In genomic region chr11:90019161-90019560, GRCm38 (mm10) we compare ENCODE assay signal across 10 mouse cellular contexts. TPM values are rescaled to one million over a fixed set of nuclear protein-coding genes. Genes with fewer than 3 reads are reported as not detected.
A peak's percentile ranks its signal among the peaks of the same experiment; 100 is the strongest.
DNase-seq lines count a peak whose midpoint lies in the region; ATAC-seq and TF ChIP-seq lines count a peak whose summit lies in the region.
"Had no signal": no experiment of that assay in that cellular context is flagged by ENCODE, and none has a peak within 500 bp of the region (broad histone marks: within the 10 kb centered on the region; RNA-seq: fewer than 3 reads in every experiment).

No protein-coding gene starts in this region.

- no peaks in the 10 kb centered on the region for H3K9me3 ChIP-seq in midbrain, embryonic 14.5 days (ENCODE audit: control insufficient read depth, low read length)
- H3K9me3 ChIP-seq in midbrain, embryonic 15.5 days, result no peaks in the 10 kb centered on the region
- H3K9me3 ChIP-seq: heart, embryonic 15.5 days had no signal

- whole genome bisulfite sequencing in midbrain, embryonic 14.5 days, result 21% methylated on average over 7 of the region's 7 CpGs
- 19% methylated on average over 7 of the region's 7 CpGs for WGBS in midbrain, embryonic 15.5 days

- H3K4me1 ChIP-seq in midbrain, embryonic 14.5 days (ENCODE audit: control insufficient read depth, insufficient read depth, low read length), result no peaks in the 10 kb centered on the region
- H3K4me1 ChIP-seq in midbrain, embryonic 15.5 days, result no peaks in the 10 kb centered on the region
- H3K4me1 ChIP-seq: heart, embryonic 15.5 days had no signal

- intact Hi-C loops in gastrocnemius, adult 2 months (cut with DNase I), result loop anchor here (1.0 kb wide), 1 partner anchor 150 kb away; no protein-coding TSS in a partner anchor

- H3K9ac ChIP-seq in midbrain, embryonic 14.5 days (replicated peaks; ENCODE audit: low read length), result no peak overlapping the region
- no peak overlapping the region for H3K9ac ChIP-seq in midbrain, embryonic 15.5 days
- H3K9ac ChIP-seq: heart, embryonic 15.5 days had no signal

- peak; percentile 85 for TF ChIP-seq CTCF in gastrocnemius, adult 2 months (IDR thresholded peaks at IDR 0.05)

- H3K36me3 ChIP-seq in midbrain, embryonic 14.5 days (ENCODE audit: control insufficient read depth, insufficient read depth, low read length), result no peaks in the 10 kb centered on the region
- no peaks in the 10 kb centered on the region for H3K36me3 ChIP-seq in midbrain, embryonic 15.5 days (replicated peaks)
- H3K36me3 ChIP-seq in splenic B cell, adult 2 months (ENCODE audit: control insufficient read depth, insufficient read depth, low read length, poor library complexity, severe bottlenecking), result no peaks in the 10 kb centered on the region
- H3K36me3 ChIP-seq: heart, embryonic 15.5 days had no signal

- peak; percentile 30 for DNase-seq in gastrocnemius, adult 2 months
- no peak for DNase-seq in gastrocnemius, adult 8-10 months (ENCODE audit: low spot score in 2 of 2)
- DNase-seq in midbrain, embryonic 14.5 days, result peak; percentile 80
- peak; percentile 48 for DNase-seq in R1 (ENCODE audit: low read depth, low spot score)
- peak; percentile 32 for DNase-seq in layer of hippocampus, adult 9-10 months (ENCODE audit: low spot score)
- peak; percentile 70 for DNase-seq in splenic B cell, adult 2 months (ENCODE audit: low read depth, low spot score)
- DNase-seq in ovary, postnatal 10 days (ENCODE audit: low spot score), result no peak

- no peaks in the 10 kb centered on the region for H3K27me3 ChIP-seq in midbrain, embryonic 14.5 days (ENCODE audit: control insufficient read depth, insufficient read depth, low read length)
- H3K27me3 ChIP-seq in midbrain, embryonic 15.5 days (replicated peaks), result no peaks in the 10 kb centered on the region
- H3K27me3 ChIP-seq in splenic B cell, adult 2 months (ENCODE audit: control insufficient read depth, insufficient read depth, low read length, poor library complexity, severe bottlenecking), result no peaks in the 10 kb centered on the region

- no peak overlapping the region for H3K4me3 ChIP-seq in gastrocnemius, adult 2 months
- H3K4me3 ChIP-seq in midbrain, embryonic 14.5 days (replicated peaks; ENCODE audit: low read depth, low read length), result no peak overlapping the region
- no peak overlapping the region for H3K4me3 ChIP-seq in midbrain, embryonic 15.5 days
- H3K4me3 ChIP-seq: heart, embryonic 15.5 days had no signal

- ATAC-seq in midbrain, embryonic 14.5 days (ENCODE audit: low FRiP score, low TSS enrichment), result no peak
- no peak for ATAC-seq in midbrain, embryonic 15.5 days (replicated peaks)

- H3K27ac ChIP-seq in gastrocnemius, adult 2 months, result no peak overlapping the region
- H3K27ac ChIP-seq in midbrain, embryonic 14.5 days (replicated peaks; ENCODE audit: low read depth, low read length), result no peak overlapping the region
- H3K27ac ChIP-seq in midbrain, embryonic 15.5 days, result no peak overlapping the region
- H3K27ac ChIP-seq: heart, embryonic 15.5 days; macrophage had no signal

- no peak overlapping the region for H3K4me2 ChIP-seq in midbrain, embryonic 14.5 days (ENCODE audit: low read length)
- no peak overlapping the region for H3K4me2 ChIP-seq in midbrain, embryonic 15.5 days
- H3K4me2 ChIP-seq: heart, embryonic 15.5 days had no signal

RNA-seq across cellular contexts. Expression of gene Tmem100, which starts 11.0 kb away (rescaled TPM):
- total RNA-seq in gastrocnemius, adult 2 months (2021), result 10 to 100 TPM in 1 of 2 experiments, 1 to 10 TPM in 1; 7.4 to 19.2 TPM
- 10 to 100 TPM in 2 of 4 experiments, 1 to 10 TPM in 2; 9.1 to 24.0 (median 11.7) TPM for total RNA-seq in gastrocnemius, adult 8-10 months (2022)
- polyA plus RNA-seq in midbrain, embryonic 14.5 days (2014; fragmentation: Nextera tagmentation; extraction: Ambion mirVana), result 5.9 and 8.7 TPM in 2 replicates
- polyA plus RNA-seq in midbrain, embryonic 15.5 days (2015; fragmentation: Nextera tagmentation; extraction: Ambion mirVana), result 7.8 and 8.8 TPM in 2 replicates
- polyA plus RNA-seq: macrophage had no signal

RNA-seq across cellular contexts. Expression of gene Pctp, which starts 16.5 kb away (rescaled TPM):
- total RNA-seq in gastrocnemius, adult 2 months (2021), result 1 to 10 TPM; 2.8 to 4.0 TPM
- 1 to 10 TPM; 3.1 to 4.5 (median 4.3) TPM for total RNA-seq in gastrocnemius, adult 8-10 months (2022)
- 0.61 and 1.3 TPM in 2 replicates for polyA plus RNA-seq in midbrain, embryonic 14.5 days (2014; fragmentation: Nextera tagmentation; extraction: Ambion mirVana)
- polyA plus RNA-seq in midbrain, embryonic 15.5 days (2015; fragmentation: Nextera tagmentation; extraction: Ambion mirVana), result 1.4 and 1.7 TPM in 2 replicates

Comparison
In these comparisons a context has a peak if more than half of its experiments do, and no peak if none do; other contexts are left out.
1. DNase-seq: peak in gastrocnemius, adult 2 months (single experiment), midbrain, embryonic 14.5 days (single experiment), R1 (single experiment), layer of hippocampus, adult 9-10 months (single experiment) and splenic B cell, adult 2 months (single experiment); none in gastrocnemius, adult 8-10 months (0 of 2) and ovary, postnatal 10 days (single experiment).